Mouse (Mus musculus) ovary, adult 10 weeks (tissue): Measurements from ENCODE around the gene Tnip1. TPM values are rescaled to one million over a fixed set of nuclear protein-coding genes. Genes with fewer than 3 reads are reported as not detected.

ENCODE experiments used
- polyA plus RNA-seq: library from polyadenylated mRNA; stranded (reverse); fragments of 350-450 nt; fragmentation: Illumina TruSeq; extraction: RNeasy Lipid Tissue Mini Kit (QIAGEN cat#74804); gene quantifications from one replicate; pipeline ENCODE4 v1.2.3, GENCODE M21; 2014

Gene Tnip1
- polyA plus RNA-seq, result 2.2 TPM

DNA sequence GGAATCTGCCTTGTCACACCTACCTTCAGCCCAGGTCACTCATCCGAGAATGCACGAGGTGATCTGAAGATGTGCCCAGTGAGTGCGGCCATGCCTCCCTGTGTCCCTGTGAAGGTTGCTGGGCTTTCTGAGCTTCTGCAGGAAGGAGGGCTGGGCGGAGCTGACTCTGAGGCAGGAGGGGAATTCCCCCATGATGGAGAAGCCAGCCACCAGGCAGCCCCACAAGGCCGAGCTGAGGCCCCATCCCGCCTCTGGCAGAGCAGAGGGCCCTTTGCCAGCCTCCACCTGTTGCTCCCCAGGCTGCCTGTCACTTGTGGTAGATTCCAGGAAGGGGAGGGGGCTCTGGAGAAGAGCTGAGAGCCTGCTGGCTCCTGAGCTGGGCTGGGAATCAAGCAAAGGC, at the start of gene Tnip1:
Gene Tnip1, minus strand, starts transcription at position 108 of the 400 bp plus-strand sequence.

DNA sequence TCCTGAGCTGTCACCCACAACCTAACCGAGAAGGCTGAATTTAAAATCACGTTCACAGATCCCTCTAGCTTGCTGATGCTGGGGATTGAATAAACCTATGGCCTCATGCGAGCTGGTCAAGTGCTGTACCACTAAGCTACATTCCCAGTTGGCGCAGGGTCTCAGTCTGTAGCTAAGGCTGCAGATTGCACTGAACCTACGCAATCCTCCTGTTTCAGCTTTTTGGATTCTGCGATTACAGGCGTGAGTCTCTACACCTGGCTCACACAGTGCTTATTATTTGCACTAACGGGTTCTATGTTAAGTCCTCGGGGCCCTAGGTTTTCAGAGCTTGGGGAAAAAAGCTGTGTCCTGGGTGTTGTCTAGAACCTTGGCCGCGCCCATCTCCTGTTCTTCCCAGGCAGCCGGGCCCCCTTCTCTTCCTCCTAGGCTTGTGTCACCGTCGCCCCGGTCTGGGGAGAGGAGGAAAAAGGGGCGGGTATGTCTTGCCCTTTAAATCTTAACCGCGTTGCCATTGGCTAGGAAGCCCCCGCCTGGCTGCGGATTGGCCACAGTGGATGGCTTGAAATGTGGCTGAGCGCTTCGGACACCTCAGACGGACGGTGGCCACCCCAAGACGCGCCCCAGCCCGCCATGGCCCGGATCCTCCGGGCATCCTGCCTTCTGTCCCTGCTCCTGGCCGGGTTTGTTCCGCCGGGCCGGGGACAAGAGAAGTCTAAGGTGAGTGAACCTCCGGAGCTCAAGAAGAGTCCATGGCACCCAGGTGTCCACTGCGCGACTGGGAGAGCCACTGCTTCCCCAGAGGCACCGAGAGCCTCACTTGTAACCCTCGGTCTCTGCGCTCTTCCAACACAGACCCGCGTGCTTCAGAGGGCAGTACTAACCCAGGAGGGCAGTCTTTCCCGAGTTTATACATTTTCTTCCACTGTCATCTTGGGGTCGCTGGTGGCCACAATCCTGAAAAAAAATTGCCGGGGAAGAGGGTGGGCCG, 60.1 kb downstream of the Tnip1 start, which contains the start of gene Gpx3:
Gene Gpx3, plus strand, starts transcription at position 121 of the 991 bp plus-strand sequence.

GRCm38 (mm10) chr11:54866119-54867048, 96.3 kb downstream of the Tnip1 start, which contains the start of gene Hint1:
TSS of gene Hint1 (plus strand) at chr11:54866383.

Other genes starting within 250 kb of the Tnip1 start
- gene Cdc42se2, start 175.2 kb downstream of the Tnip1 start, polyA plus RNA-seq, result 66.5 TPM
- 13.0 TPM for gene Lyrm7, start 102.0 kb downstream of the Tnip1 start, polyA plus RNA-seq
- gene Hint1, start 96.5 kb downstream of the Tnip1 start, polyA plus RNA-seq, result 188 TPM
- gene Gpx3, start 60.5 kb downstream of the Tnip1 start, polyA plus RNA-seq, result 168 TPM
- 18.8 TPM for gene Anxa6, start 70.5 kb upstream of the Tnip1 start, polyA plus RNA-seq
- 10.8 TPM for gene Ccdc69, start 115.2 kb upstream of the Tnip1 start, polyA plus RNA-seq
- 80.1 TPM for gene Gm2a, start 135.2 kb upstream of the Tnip1 start, polyA plus RNA-seq
- not detected for gene Slc36a3, start 188.8 kb upstream of the Tnip1 start, polyA plus RNA-seq
- gene Slc36a2, start 222.2 kb upstream of the Tnip1 start, polyA plus RNA-seq, result 1.3 TPM
- gene Slc36a1, start 241.4 kb upstream of the Tnip1 start, polyA plus RNA-seq, result 1.7 TPM